ENCODE assay signal across 24 mouse cellular contexts in genomic region chr14:114106786-114107185, GRCm38 (mm10).
DNase-seq lines count a peak whose midpoint lies in the region; ATAC-seq lines count a peak whose summit lies in the region.
"Had no signal": no experiment of that assay in that cellular context is flagged by ENCODE, and none has a peak within 500 bp of the region (broad histone marks: within the 10 kb centered on the region; RNA-seq: fewer than 3 reads in every experiment).

No protein-coding gene starts in this region.

- no peak overlapping the region for H3K4me2 ChIP-seq in forebrain, embryonic 15.5 days (replicated peaks)
- H3K4me2 ChIP-seq: intestine, embryonic 15.5 days; limb, embryonic 12.5 days; liver, embryonic 11.5 days; midbrain, embryonic 11.5 days; neural tube, embryonic 15.5 days had no signal

- H3K27ac ChIP-seq in forebrain, embryonic 15.5 days (replicated peaks) = no peak overlapping the region
- H3K27ac ChIP-seq: heart, embryonic 10.5 days; intestine, embryonic 15.5 days; limb, embryonic 12.5 days; neural tube, embryonic 15.5 days had no signal

- H3K36me3 ChIP-seq in forebrain, embryonic 15.5 days = no peaks in the 10 kb centered on the region
- H3K36me3 ChIP-seq: heart, embryonic 10.5 days; intestine, embryonic 15.5 days; limb, embryonic 12.5 days; neural tube, embryonic 15.5 days had no signal

- H3K4me1 ChIP-seq in forebrain, embryonic 15.5 days = no peaks in the 10 kb centered on the region
- H3K4me1 ChIP-seq: heart, embryonic 10.5 days; intestine, embryonic 15.5 days; limb, embryonic 12.5 days; neural tube, embryonic 15.5 days had no signal

- 75% methylated on average over 8 of the region's 8 CpGs for WGBS in forebrain, embryonic 15.5 days

- H3K9ac ChIP-seq in forebrain, embryonic 15.5 days (replicated peaks) = no peak overlapping the region
- H3K9ac ChIP-seq: intestine, embryonic 15.5 days; limb, embryonic 12.5 days; liver, postnatal 0 days; neural tube, embryonic 15.5 days had no signal

- no peaks in the 10 kb centered on the region for H3K9me3 ChIP-seq in forebrain, embryonic 15.5 days
- H3K9me3 ChIP-seq: heart, embryonic 10.5 days; intestine, embryonic 15.5 days; limb, embryonic 12.5 days; neural tube, embryonic 15.5 days had no signal

- no peak overlapping the region for H3K4me3 ChIP-seq in forebrain, embryonic 15.5 days
- H3K4me3 ChIP-seq: heart, embryonic 10.5 days; intestine, embryonic 15.5 days; limb, embryonic 12.5 days; neural tube, embryonic 15.5 days had no signal

- DNase-seq in cerebellum, postnatal 14 days = peak; percentile 3 to 4
- no peak for DNase-seq in cerebellum, postnatal 36 days
- peak; percentile 3 for DNase-seq in ovary, postnatal 36 days (ENCODE audit: low spot score)
- DNase-seq in ovary, adult 18-20 months (ENCODE audit: low spot score) = no peak
- peak; percentile 22 for DNase-seq in R1 (ENCODE audit: low read depth, low spot score)
- DNase-seq in urinary bladder, postnatal 14 days (ENCODE audit: low spot score) = no peak
- DNase-seq: adrenal gland, adult 2 months; cerebellum, adult 8-10 months; kidney, adult 8-10 months; kidney, postnatal 10 days; liver, postnatal 0 days; lung, postnatal 14 days; retina, postnatal 1 day; thymus, adult 18-20 months; thymus, postnatal 4 days had no signal

- no peaks in the 10 kb centered on the region for H3K27me3 ChIP-seq in forebrain, embryonic 15.5 days
- H3K27me3 ChIP-seq: intestine, embryonic 15.5 days; limb, embryonic 12.5 days; neural tube, embryonic 15.5 days had no signal

- no peak for ATAC-seq in forebrain, embryonic 15.5 days (replicated peaks)
- ATAC-seq: CD4-positive, CD25-positive, alpha-beta regulatory T cell, adult 4 months; hindbrain, embryonic 16.5 days; intestine, embryonic 15.5 days; liver, postnatal 0 days had no signal

Comparison
In these comparisons a context has a peak if more than half of its experiments do, and no peak if none do; other contexts are left out.
1. DNase-seq: peak in cerebellum, postnatal 14 days (2 of 2), ovary, postnatal 36 days (single experiment) and R1 (single experiment); none in cerebellum, postnatal 36 days (0 of 2), ovary, adult 18-20 months (single experiment) and urinary bladder, postnatal 14 days (single experiment).